Mouse (Mus musculus) brain, embryonic 14.5 days (tissue): Measurements from ENCODE around the gene Ebf3.

Experiments used
- CTCF ChIP-seq: fragments of 200-500 bp; IDR thresholded peaks from 2 replicates; pipeline ENCODE4 v1.5.1; 2012; ENCODE audit warnings: inconsistent platforms, mild to moderate bottlenecking, moderate library complexity, borderline replicate concordance; ENCODE audit not compliant: insufficient read depth, insufficient read length; ENCODE audit errors: extremely low read depth
- POLR2A ChIP-seq: fragments of 200-500 bp; IDR thresholded peaks from 2 replicates; pipeline ENCODE4 v1.6.1; 2012; ENCODE audit warnings: mild to moderate bottlenecking, inconsistent platforms, borderline replicate concordance; ENCODE audit not compliant: poor library complexity, insufficient read depth, insufficient read length, severe bottlenecking; ENCODE audit errors: extremely low read depth

GRCm38 (mm10) chr7:137346860-137347259 lies 32.6 kb upstream of the Ebf3 start:
- no peak for TF ChIP-seq POLR2A
- no peak for TF ChIP-seq CTCF
